Mouse (Mus musculus) lung, adult 2 months (tissue): ENCODE results near the gene Tnnc1.

Source experiments
- CTCF ChIP-seq: fragments of 200-500 bp; IDR thresholded peaks from 2 replicates; pipeline ENCODE4 v1.5.1; 2011; ENCODE audit warnings: mild to moderate bottlenecking, low read length, control low read depth; ENCODE audit not compliant: insufficient read depth
- POLR2A ChIP-seq: fragments of 200-500 bp; IDR thresholded peaks from 2 replicates; pipeline ENCODE4 v1.6.1; 2011; ENCODE audit warnings: low read depth, mild to moderate bottlenecking, control low read depth, low read length, borderline replicate concordance; ENCODE audit errors: extremely low read depth

DNA sequence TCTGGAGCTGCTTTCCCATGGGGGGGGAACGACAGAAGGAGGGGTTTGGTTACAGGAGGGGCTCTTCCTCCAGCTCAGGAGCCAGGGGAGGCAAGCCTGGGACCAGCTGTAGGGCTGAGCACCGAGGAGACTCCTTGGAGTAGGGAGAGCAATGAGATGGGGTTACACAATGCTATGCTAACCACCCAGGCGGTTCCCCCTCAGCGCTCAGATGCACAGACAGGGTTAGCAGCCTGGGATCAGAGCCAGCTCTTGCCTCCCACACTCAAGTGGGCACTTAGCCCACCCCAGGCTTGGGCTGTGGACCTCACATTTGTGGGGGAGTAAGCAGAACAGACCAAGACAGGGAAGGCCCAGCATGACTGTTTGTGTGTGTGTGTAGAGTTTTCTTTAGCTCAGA lies 18.9 kb downstream of the Tnnc1 start:
- TF ChIP-seq CTCF (no peak), POLR2A (no peak)
